Mouse (Mus musculus): Measurements from ENCODE around the gene Rbpj. TPM values are rescaled to one million over a fixed set of nuclear protein-coding genes. Genes with fewer than 3 reads are reported as not detected.

Rbpj gene
- polyA plus RNA-seq, 1 experiment, result 17.5 TPM

- no peak for DNase-seq
- TF ChIP-seq POLR2A (IDR thresholded peaks at IDR 0.05; ENCODE audit: borderline replicate concordance, extremely low read depth, low read depth, low read length) (no peak), CTCF (IDR thresholded peaks at IDR 0.05; ENCODE audit: insufficient read depth, low read length) (no peak)
- Histone ChIP-seq H3K4me1 (ENCODE audit: control insufficient read depth, insufficient read depth, low read length) (peaks cover 3% of the 10 kb centered on the region; the same call in 1 of the 2 replicates), H3K4me3 (replicated peaks; ENCODE audit: extremely low read depth, low read depth, low read length) (no peak overlapping the region)
- WGBS, result 61% methylated on average over 16 of the region's 16 CpGs
Measured at GRCm38 (mm10) chr5:53466422-53467333, 726 bp downstream of the Rbpj start.

GRCm38 (mm10) chr5:53467602-53468001 lies 1.6 kb downstream of the Rbpj start:
- TF ChIP-seq CTCF (IDR thresholded peaks at IDR 0.05; ENCODE audit: insufficient read depth, low read length), result no peak
- no peak for TF ChIP-seq POLR2A (IDR thresholded peaks at IDR 0.05; ENCODE audit: borderline replicate concordance, extremely low read depth, low read depth, low read length)

GRCm38 (mm10) chr5:53468366-53468765 lies 2.4 kb downstream of the Rbpj start:
- TF ChIP-seq POLR2A (IDR thresholded peaks at IDR 0.05; ENCODE audit: borderline replicate concordance, extremely low read depth, low read depth, low read length) (no peak), CTCF (IDR thresholded peaks at IDR 0.05; ENCODE audit: insufficient read depth, low read length) (no peak)
- DNase-seq, result no peak
- 64% methylated on average over 8 of the region's 8 CpGs for WGBS
- Histone ChIP-seq H3K4me1 (ENCODE audit: control insufficient read depth, insufficient read depth, low read length) (peaks cover 3% of the 10 kb centered on the region; the same call in 1 of the 2 replicates), H3K4me3 (replicated peaks; ENCODE audit: extremely low read depth, low read depth, low read length) (no peak overlapping the region)

More at GRCm38 (mm10) chr5:53467602-53468001, 1.6 kb downstream of the Rbpj start:
- Histone ChIP-seq H3K4me3 (replicated peaks; ENCODE audit: extremely low read depth, low read depth, low read length) (no peak overlapping the region), H3K4me1 (ENCODE audit: control insufficient read depth, insufficient read depth, low read length) (peaks cover 3% of the 10 kb centered on the region; the same call in 1 of the 2 replicates)
- 87% methylated on average over 9 of the region's 9 CpGs for WGBS
- DNase-seq, result no peak

GRCm38 (mm10) chr5:53469098-53469776 lies 3.3 kb downstream of the Rbpj start:
- H3K4me3 ChIP-seq (replicated peaks; ENCODE audit: extremely low read depth, low read depth, low read length), result no peak overlapping the region

GRCm38 (mm10) chr5:53469777-53470131 lies 3.8 kb downstream of the Rbpj start:
- TF ChIP-seq POLR2A (IDR thresholded peaks at IDR 0.05; ENCODE audit: borderline replicate concordance, extremely low read depth, low read depth, low read length), result no peak
- no peak for TF ChIP-seq CTCF (IDR thresholded peaks at IDR 0.05; ENCODE audit: insufficient read depth, low read length)
- WGBS, result 49% methylated on average over 9 of the region's 9 CpGs
- peaks cover 3% of the 10 kb centered on the region; the same call in 1 of the 2 replicates for H3K4me1 ChIP-seq (ENCODE audit: control insufficient read depth, insufficient read depth, low read length)
- DNase-seq, result no peak
- no peak overlapping the region for H3K4me3 ChIP-seq (replicated peaks; ENCODE audit: extremely low read depth, low read depth, low read length)

More at GRCm38 (mm10) chr5:53469098-53469776, 3.3 kb downstream of the Rbpj start:
- 52% methylated on average over 6 of the region's 6 CpGs for WGBS
- TF ChIP-seq POLR2A (IDR thresholded peaks at IDR 0.05; ENCODE audit: borderline replicate concordance, extremely low read depth, low read depth, low read length), result no peak
- TF ChIP-seq CTCF (IDR thresholded peaks at IDR 0.05; ENCODE audit: insufficient read depth, low read length), result no peak
- H3K4me1 ChIP-seq (ENCODE audit: control insufficient read depth, insufficient read depth, low read length), result peaks cover 3% of the 10 kb centered on the region; the same call in 1 of the 2 replicates
- DNase-seq, result no peak

- TF ChIP-seq POLR2A (IDR thresholded peaks at IDR 0.05; ENCODE audit: borderline replicate concordance, extremely low read depth, low read depth, low read length) (no peak), CTCF (IDR thresholded peaks at IDR 0.05; ENCODE audit: insufficient read depth, low read length) (no peak)
- DNase-seq, result no peak
- no peak overlapping the region for H3K4me3 ChIP-seq (replicated peaks; ENCODE audit: extremely low read depth, low read depth, low read length)
- H3K4me1 ChIP-seq (ENCODE audit: control insufficient read depth, insufficient read depth, low read length), result peaks cover 3% of the 10 kb centered on the region; the same call in 1 of the 2 replicates
- 35% methylated on average over 16 of the region's 16 CpGs for WGBS
Measured at GRCm38 (mm10) chr5:53470141-53471079, 4.5 kb downstream of the Rbpj start.

GRCm38 (mm10) chr5:53472485-53472884 lies 6.5 kb downstream of the Rbpj start:
- no peak for TF ChIP-seq POLR2A (IDR thresholded peaks at IDR 0.05; ENCODE audit: borderline replicate concordance, extremely low read depth, low read depth, low read length)
- TF ChIP-seq CTCF (IDR thresholded peaks at IDR 0.05; ENCODE audit: insufficient read depth, low read length), result no peak
- no peak for DNase-seq
- H3K4me3 ChIP-seq (replicated peaks; ENCODE audit: extremely low read depth, low read depth, low read length), result no peak overlapping the region
- 59% methylated on average over 11 of the region's 11 CpGs for WGBS
- peaks cover 3% of the 10 kb centered on the region; the same call in 1 of the 2 replicates for H3K4me1 ChIP-seq (ENCODE audit: control insufficient read depth, insufficient read depth, low read length)

GRCm38 (mm10) chr5:53479161-53479560 lies 13.2 kb downstream of the Rbpj start:
- Histone ChIP-seq H3K4me1 (ENCODE audit: control insufficient read depth, insufficient read depth, low read length) (peaks cover 4% of the 10 kb centered on the region), H3K4me3 (replicated peaks; ENCODE audit: extremely low read depth, low read depth, low read length) (no peak overlapping the region)
- TF ChIP-seq CTCF (IDR thresholded peaks at IDR 0.05; ENCODE audit: insufficient read depth, low read length) (no peak), POLR2A (IDR thresholded peaks at IDR 0.05; ENCODE audit: borderline replicate concordance, extremely low read depth, low read depth, low read length) (no peak)
- no peak for DNase-seq
- WGBS, result 84% methylated on average over 6 of the region's 6 CpGs
